Mouse (Mus musculus) myocyte (in vitro differentiated cells): ENCODE measurements at regions not wholly inside any gene's neighbourhood (a gene's known extent, or its start where the extent isn't known, plus 50 kb on each side); places are given as distances from the start of the nearest gene placed in this dataset.

ENCODE experiments used
- POLR2A ChIP-seq: IDR thresholded peaks from one replicate; pipeline ENCODE4 v1.6.1; 2011; ENCODE audit warnings: low read depth, mild to moderate bottlenecking, control low read depth, moderate library complexity; ENCODE audit not compliant: insufficient read length
- USF1 ChIP-seq: IDR thresholded peaks from one replicate; pipeline ENCODE4 v1.6.1; 2011; ENCODE audit warnings: low read depth, mild to moderate bottlenecking, control low read depth, moderate library complexity

GRCm38 (mm10) chr14:58545778-58546177 lies 475.4 kb downstream of the Fgf9 start:
- TF ChIP-seq USF1 (no peak), POLR2A (no peak)
